Mouse (Mus musculus) hindlimb bud, embryonic 11.5 days (tissue): ENCODE measurements around the gene Cdkn2d.
A peak's percentile ranks its signal among the peaks of the same experiment; 100 is the strongest.
"Not testable (repeated sequence)": the region's sequence is repeated elsewhere in the genome, so short reads cannot be mapped to it uniquely, and the experiment has no call there.

Experiments
- DNase-seq: peaks from one replicate; pipeline ENCODE4 v3.0.0-alpha.2; 2012; ENCODE audit warnings: low read depth, low spot score; ENCODE audit errors: extremely low spot score

Gene Cdkn2d

GRCm38 (mm10) chr9:21318792-21319191 lies 27.6 kb upstream of the Cdkn2d start:
- no peak for DNase-seq

- DNase-seq, result no peak
Measured at GRCm38 (mm10) chr9:21316696-21317095, 25.5 kb upstream of the Cdkn2d start.

GRCm38 (mm10) chr9:21315421-21315820 lies 24.2 kb upstream of the Cdkn2d start:
- DNase-seq, result no peak

GRCm38 (mm10) chr9:21314367-21315140 lies 23.3 kb upstream of the Cdkn2d start:
- DNase-seq, result no peak

GRCm38 (mm10) chr9:21313394-21313793 lies 22.2 kb upstream of the Cdkn2d start:
- peak; percentile 53 for DNase-seq

- no peak for DNase-seq
Measured at GRCm38 (mm10) chr9:21312134-21312533, 20.9 kb upstream of the Cdkn2d start, which contains the start of gene Ap1m2. Ap1m2 (minus strand) TSS chr9:21312337.

- no peak for DNase-seq
Measured at GRCm38 (mm10) chr9:21311695-21312094, 20.5 kb upstream of the Cdkn2d start.

- DNase-seq, result no peak
Measured at GRCm38 (mm10) chr9:21309150-21309741, 18.0 kb upstream of the Cdkn2d start.

- DNase-seq, result no peak
Measured at GRCm38 (mm10) chr9:21305065-21305464, 13.9 kb upstream of the Cdkn2d start.

- no peak for DNase-seq
Measured at GRCm38 (mm10) chr9:21299014-21299413, 7.8 kb upstream of the Cdkn2d start.

- DNase-seq, result no peak
Measured at GRCm38 (mm10) chr9:21292271-21292670, 1.1 kb upstream of the Cdkn2d start.

- DNase-seq, result not testable (repeated sequence)
Measured at GRCm38 (mm10) chr9:21291868-21292267, 661 bp upstream of the Cdkn2d start.

GRCm38 (mm10) chr9:21290589-21290988 lies 618 bp downstream of the Cdkn2d start:
- no peak for DNase-seq

- no peak for DNase-seq
Measured at GRCm38 (mm10) chr9:21289337-21289671, 1.9 kb downstream of the Cdkn2d start.

- DNase-seq, result no peak
Measured at GRCm38 (mm10) chr9:21288404-21289336, 2.5 kb downstream of the Cdkn2d start.

GRCm38 (mm10) chr9:21287571-21288402 lies 3.4 kb downstream of the Cdkn2d start, which contains the start of gene Kri1:
Kri1 (minus strand) TSS chr9:21287969.
- peak; percentile 86 for DNase-seq

GRCm38 (mm10) chr9:21286753-21287152 lies 4.5 kb downstream of the Cdkn2d start:
- DNase-seq, result no peak

GRCm38 (mm10) chr9:21283994-21284393 lies 7.2 kb downstream of the Cdkn2d start:
- DNase-seq, result no peak

GRCm38 (mm10) chr9:21283591-21283990 lies 7.6 kb downstream of the Cdkn2d start:
- no peak for DNase-seq

- DNase-seq, result no peak
Measured at GRCm38 (mm10) chr9:21277776-21278175, 13.4 kb downstream of the Cdkn2d start.

GRCm38 (mm10) chr9:21276307-21276706 lies 14.9 kb downstream of the Cdkn2d start:
- no peak for DNase-seq
